Mouse (Mus musculus): ENCODE results near the gene Smco4. TPM values are rescaled to one million over a fixed set of nuclear protein-coding genes. Genes with fewer than 3 reads are reported as not detected.
A peak's percentile ranks its signal among the peaks of the same experiment; 100 is the strongest.

Smco4 gene
- polyA plus RNA-seq (2012; fragmentation: generic; extraction: Trizol): 23.8 TPM
- long read RNA-seq, experiment 1, partial matches to known transcripts: 0 of 1 reads
- long read RNA-seq, experiment 1, other reads (novel, unspliced or antisense): 0 of 1 reads
- long read RNA-seq, experiment 2, partial matches to known transcripts: 0 of 1 reads
- long read RNA-seq, experiment 2, other reads (novel, unspliced or antisense): 1 of 1 reads

DNA sequence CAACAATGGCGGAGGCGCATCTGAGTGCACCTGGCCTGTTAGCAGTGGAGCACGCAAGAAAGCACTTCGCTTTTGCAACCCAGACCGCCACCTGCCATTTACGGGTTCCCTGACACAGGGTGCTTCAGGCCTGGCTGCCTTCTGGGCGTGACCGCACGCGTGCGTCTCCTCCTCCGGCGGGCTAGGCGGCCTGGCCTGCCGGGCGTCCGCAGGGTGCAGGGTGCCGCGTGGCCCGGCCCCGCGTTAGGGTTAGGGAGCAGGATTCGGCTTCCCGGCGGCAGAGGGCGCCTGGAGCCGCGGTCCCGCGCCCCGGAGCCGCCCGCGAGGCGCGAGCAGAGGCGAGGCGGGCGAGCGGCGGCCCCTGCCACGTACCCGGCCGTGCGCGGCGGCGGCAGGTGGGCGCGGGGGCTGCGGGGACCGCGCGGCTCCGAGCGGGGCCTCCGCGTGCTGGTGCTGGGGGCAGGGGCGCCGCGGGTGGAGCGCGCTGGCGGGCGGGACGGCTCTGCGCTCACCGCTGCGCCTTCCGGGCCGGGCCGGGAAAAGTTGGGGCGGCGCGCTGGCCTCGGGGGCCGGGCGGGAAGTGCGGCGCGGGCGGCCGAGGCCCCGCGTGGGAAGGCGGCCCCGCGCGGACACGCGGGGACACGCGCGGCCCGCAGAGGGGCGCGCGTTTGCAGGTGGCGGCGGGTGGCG, at the start of gene Smco4:
Gene Smco4, plus strand, starts transcription at position 198 of the 690 bp plus-strand sequence.
- TF ChIP-seq CTCF (IDR thresholded peaks at IDR 0.05; ENCODE audit: control insufficient read depth, insufficient read depth, insufficient read length): peak; percentile 92
- TF ChIP-seq USF1 (IDR thresholded peaks at IDR 0.05; ENCODE audit: low read depth): no peak
- peak within 1 kb of the TSS; percentile 69 for H3ac ChIP-seq (ENCODE audit: control insufficient read depth, insufficient read length, low read depth)
- H3K27me3 ChIP-seq (ENCODE audit: control insufficient read depth, insufficient read depth, insufficient read length): no peaks in the 10 kb centered on the region
- H3K36me3 ChIP-seq (ENCODE audit: control insufficient read depth, insufficient read depth): no peaks in the 10 kb centered on the region
- peak within 1 kb of the TSS; percentile 48 for H3K4me3 ChIP-seq (ENCODE audit: insufficient read depth, poor library complexity, severe bottlenecking)
- peaks cover 12% of the 10 kb centered on the region for H3K79me2 ChIP-seq (ENCODE audit: control insufficient read depth, insufficient read depth)
- peaks cover 2% of the 10 kb centered on the region for H3K79me3 ChIP-seq (ENCODE audit: low read depth)

DNA sequence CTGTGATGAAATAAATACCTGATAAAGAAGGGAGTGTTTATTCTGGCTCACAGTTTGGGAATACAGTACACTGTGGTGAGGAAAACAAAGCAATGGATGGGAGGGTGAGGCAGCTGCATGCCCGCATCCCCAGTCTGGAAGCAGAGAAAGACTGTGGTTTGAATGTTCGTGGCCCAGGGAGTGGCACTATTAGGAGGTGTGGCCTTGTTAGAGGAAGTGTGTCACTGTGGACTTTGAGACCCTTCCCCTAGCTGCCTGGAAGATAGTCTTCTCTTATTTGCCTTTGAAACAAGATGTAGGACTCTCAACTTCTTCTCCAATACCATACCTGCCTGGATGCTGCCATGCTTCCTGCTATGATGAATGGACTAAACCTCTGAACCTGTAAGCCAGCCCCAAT, 45.8 kb upstream of the Smco4 start:
- no peak overlapping the region for H3ac ChIP-seq (ENCODE audit: control insufficient read depth, insufficient read length, low read depth)
- no peaks in the 10 kb centered on the region for H3K36me3 ChIP-seq (ENCODE audit: control insufficient read depth, insufficient read depth)
- H3K79me2 ChIP-seq (ENCODE audit: control insufficient read depth, insufficient read depth): no peaks in the 10 kb centered on the region
- no peaks in the 10 kb centered on the region for H3K79me3 ChIP-seq (ENCODE audit: low read depth)
- H3K4me3 ChIP-seq (ENCODE audit: insufficient read depth, poor library complexity, severe bottlenecking): no peak overlapping the region
- TF ChIP-seq CEBPB (IDR thresholded peaks at IDR 0.05; ENCODE audit: low read depth) (no peak), MYOD1 (IDR thresholded peaks at IDR 0.05; ENCODE audit: control insufficient read depth, insufficient read length, low read depth) (no peak), MAX (IDR thresholded peaks at IDR 0.05) (no peak)
- peaks cover 10% of the 10 kb centered on the region for H3K27me3 ChIP-seq (ENCODE audit: control insufficient read depth, insufficient read depth, insufficient read length)

GRCm38 (mm10) chr9:15450921-15451320, 42.3 kb upstream of the Smco4 start:
- TF ChIP-seq CTCF (IDR thresholded peaks at IDR 0.05; ENCODE audit: control insufficient read depth, insufficient read depth, insufficient read length): no peak
- no peak for TF ChIP-seq CEBPB (IDR thresholded peaks at IDR 0.05; ENCODE audit: low read depth)
- no peak for TF ChIP-seq FOSL1 (IDR thresholded peaks at IDR 0.05; ENCODE audit: insufficient read depth, low read length, poor library complexity, severe bottlenecking)
- TF ChIP-seq MYOG (IDR thresholded peaks at IDR 0.05; ENCODE audit: control insufficient read depth, extremely low read depth, insufficient read length): no peak
- Histone ChIP-seq H3ac (ENCODE audit: control insufficient read depth, insufficient read length, low read depth) (no peak overlapping the region), H3K79me2 (ENCODE audit: control insufficient read depth, insufficient read depth) (no peaks in the 10 kb centered on the region), H3K79me3 (ENCODE audit: low read depth) (no peaks in the 10 kb centered on the region), H3K4me3 (ENCODE audit: insufficient read depth, poor library complexity, severe bottlenecking) (no peak overlapping the region), H3K36me3 (ENCODE audit: control insufficient read depth, insufficient read depth) (no peaks in the 10 kb centered on the region), H3K27me3 (ENCODE audit: control insufficient read depth, insufficient read depth, insufficient read length) (peaks cover 10% of the 10 kb centered on the region)

DNA sequence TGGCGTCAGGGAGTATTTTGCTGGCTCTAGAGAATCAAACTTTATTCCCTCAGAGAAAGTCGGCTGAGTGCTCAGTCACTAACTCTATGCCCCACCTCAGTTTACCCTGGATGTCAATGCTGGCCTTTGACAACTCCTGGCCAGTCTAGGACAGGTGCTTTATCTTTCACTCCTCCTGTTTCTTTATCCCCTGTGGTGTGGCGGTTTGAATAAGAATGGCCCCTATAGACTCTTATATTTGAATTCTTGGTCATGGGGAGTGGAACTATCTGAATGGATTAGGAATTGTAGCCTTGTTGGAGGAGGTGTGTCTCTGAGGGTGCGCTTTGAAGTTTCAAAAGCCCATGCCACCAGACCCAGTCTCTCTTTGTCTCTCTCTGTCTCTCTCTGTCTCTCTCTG, 21.0 kb upstream of the Smco4 start:
- Histone ChIP-seq H3K36me3 (ENCODE audit: control insufficient read depth, insufficient read depth) (no peaks in the 10 kb centered on the region), H3K79me2 (ENCODE audit: control insufficient read depth, insufficient read depth) (no peaks in the 10 kb centered on the region), H3K4me3 (ENCODE audit: insufficient read depth, poor library complexity, severe bottlenecking) (no peak overlapping the region), H3K79me3 (ENCODE audit: low read depth) (no peaks in the 10 kb centered on the region), H3K27me3 (ENCODE audit: control insufficient read depth, insufficient read depth, insufficient read length) (no peaks in the 10 kb centered on the region), H3ac (ENCODE audit: control insufficient read depth, insufficient read length, low read depth) (no peak overlapping the region)
- TF ChIP-seq MYOD1 (IDR thresholded peaks at IDR 0.05; ENCODE audit: control insufficient read depth, insufficient read length, low read depth): no peak
- no peak for TF ChIP-seq MAX (IDR thresholded peaks at IDR 0.05)
- no peak for TF ChIP-seq FOSL1 (IDR thresholded peaks at IDR 0.05; ENCODE audit: insufficient read depth, low read length, poor library complexity, severe bottlenecking)
- TF ChIP-seq CEBPB (IDR thresholded peaks at IDR 0.05; ENCODE audit: low read depth): no peak
- no peak for TF ChIP-seq CTCF (IDR thresholded peaks at IDR 0.05; ENCODE audit: control insufficient read depth, insufficient read depth, insufficient read length)
- TF ChIP-seq USF1 (IDR thresholded peaks at IDR 0.05; ENCODE audit: low read depth): no peak
- TF ChIP-seq MYOG (IDR thresholded peaks at IDR 0.05; ENCODE audit: control insufficient read depth, extremely low read depth, insufficient read length): no peak

- TF ChIP-seq USF1 (IDR thresholded peaks at IDR 0.05; ENCODE audit: low read depth): no peak
- no peak for TF ChIP-seq CTCF (IDR thresholded peaks at IDR 0.05; ENCODE audit: control insufficient read depth, insufficient read depth, insufficient read length)
Measured at GRCm38 (mm10) chr9:15473206-15473605, 20.0 kb upstream of the Smco4 start.

DNA sequence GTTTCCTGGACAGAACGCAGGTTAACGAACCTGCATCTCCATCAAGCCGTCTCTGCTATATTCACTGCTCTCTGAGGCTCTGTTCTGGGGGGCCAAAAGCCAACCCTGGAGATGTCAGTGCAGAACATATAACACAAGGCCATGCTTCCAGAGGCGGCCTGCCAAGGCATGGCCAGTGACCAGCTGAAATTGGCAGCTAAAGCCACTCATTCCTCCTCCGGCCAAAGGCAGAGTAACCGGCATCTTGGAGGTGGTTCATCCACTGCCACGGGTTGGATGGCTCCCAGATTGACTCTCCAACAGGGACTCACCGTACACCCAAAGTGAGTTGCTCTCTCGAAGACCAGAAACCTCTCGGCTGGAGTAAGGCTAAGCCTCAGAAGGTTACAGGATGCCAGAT, 15.7 kb upstream of the Smco4 start:
- Histone ChIP-seq H3K79me2 (ENCODE audit: control insufficient read depth, insufficient read depth) (no peaks in the 10 kb centered on the region), H3K36me3 (ENCODE audit: control insufficient read depth, insufficient read depth) (no peaks in the 10 kb centered on the region), H3K27me3 (ENCODE audit: control insufficient read depth, insufficient read depth, insufficient read length) (no peaks in the 10 kb centered on the region), H3K4me3 (ENCODE audit: insufficient read depth, poor library complexity, severe bottlenecking) (no peak overlapping the region), H3ac (ENCODE audit: control insufficient read depth, insufficient read length, low read depth) (no peak overlapping the region), H3K79me3 (ENCODE audit: low read depth) (no peaks in the 10 kb centered on the region)
- no peak for TF ChIP-seq CTCF (IDR thresholded peaks at IDR 0.05; ENCODE audit: control insufficient read depth, insufficient read depth, insufficient read length)
- TF ChIP-seq MYOG (IDR thresholded peaks at IDR 0.05; ENCODE audit: control insufficient read depth, extremely low read depth, insufficient read length): no peak
- no peak for TF ChIP-seq USF1 (IDR thresholded peaks at IDR 0.05; ENCODE audit: low read depth)
- no peak for TF ChIP-seq CEBPB (IDR thresholded peaks at IDR 0.05; ENCODE audit: low read depth)
- TF ChIP-seq MAX (IDR thresholded peaks at IDR 0.05): no peak
- no peak for TF ChIP-seq FOSL1 (IDR thresholded peaks at IDR 0.05; ENCODE audit: insufficient read depth, low read length, poor library complexity, severe bottlenecking)
- no peak for TF ChIP-seq MYOD1 (IDR thresholded peaks at IDR 0.05; ENCODE audit: control insufficient read depth, insufficient read length, low read depth)

More at GRCm38 (mm10) chr9:15473206-15473605, 20.0 kb upstream of the Smco4 start:
- Histone ChIP-seq H3K27me3 (ENCODE audit: control insufficient read depth, insufficient read depth, insufficient read length) (no peaks in the 10 kb centered on the region), H3ac (ENCODE audit: control insufficient read depth, insufficient read length, low read depth) (no peak overlapping the region), H3K36me3 (ENCODE audit: control insufficient read depth, insufficient read depth) (no peaks in the 10 kb centered on the region), H3K79me3 (ENCODE audit: low read depth) (no peaks in the 10 kb centered on the region), H3K4me3 (ENCODE audit: insufficient read depth, poor library complexity, severe bottlenecking) (no peak overlapping the region), H3K79me2 (ENCODE audit: control insufficient read depth, insufficient read depth) (no peaks in the 10 kb centered on the region)

Data from C2C12 (cell line).